Mouse (Mus musculus): Measurements from ENCODE around the gene Aldoart2.
A peak's percentile ranks its signal among the peaks of the same experiment; 100 is the strongest.
"Not testable (repeated sequence)": the region's sequence is repeated elsewhere in the genome, so short reads cannot be mapped to it uniquely, and the experiment has no call there.

Aldoart2 gene

DNA sequence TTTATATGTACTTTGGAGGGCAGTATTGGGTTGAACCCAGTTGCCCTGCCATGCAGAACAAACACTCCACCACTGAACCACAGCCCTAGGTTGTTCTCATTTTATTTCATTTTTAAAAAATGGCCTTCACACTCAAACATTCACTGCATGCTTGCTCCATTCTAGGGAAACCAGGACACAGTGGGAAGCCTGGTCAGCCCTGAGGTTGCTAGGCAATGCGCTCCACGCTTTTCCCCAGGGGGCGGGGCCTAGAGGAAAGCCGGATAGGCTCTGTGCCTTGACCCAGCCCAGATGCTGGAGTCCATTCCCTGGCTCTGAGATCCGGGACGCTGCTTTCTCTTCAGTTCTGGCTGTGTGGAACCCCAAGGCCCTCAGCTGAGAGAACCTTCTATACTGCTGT is 8.8 kb downstream of the Aldoart2 start:
- peak; percentile 38 for DNase-seq (ENCODE audit: low read depth)

DNA sequence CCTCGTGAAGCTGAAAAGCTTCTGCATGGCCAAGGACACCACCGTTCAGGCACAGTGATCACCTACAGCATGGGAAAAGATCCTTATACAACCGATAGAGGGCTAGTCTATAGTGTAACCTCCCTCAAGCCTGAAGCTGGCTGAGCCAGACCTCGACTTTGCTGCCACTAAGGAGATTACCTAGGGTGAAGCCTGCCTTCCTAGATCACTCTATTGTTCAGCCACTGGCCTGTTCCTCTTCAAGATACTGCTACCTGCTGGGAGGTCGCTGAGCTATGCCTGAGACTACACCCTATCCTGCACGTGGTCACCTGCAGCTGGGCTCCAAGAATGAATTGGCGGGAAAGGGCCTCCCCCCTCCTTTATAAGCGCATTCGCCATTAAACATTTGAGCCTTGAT is 21.9 kb downstream of the Aldoart2 start:
- not testable (repeated sequence) for DNase-seq (ENCODE audit: low read depth)

DNA sequence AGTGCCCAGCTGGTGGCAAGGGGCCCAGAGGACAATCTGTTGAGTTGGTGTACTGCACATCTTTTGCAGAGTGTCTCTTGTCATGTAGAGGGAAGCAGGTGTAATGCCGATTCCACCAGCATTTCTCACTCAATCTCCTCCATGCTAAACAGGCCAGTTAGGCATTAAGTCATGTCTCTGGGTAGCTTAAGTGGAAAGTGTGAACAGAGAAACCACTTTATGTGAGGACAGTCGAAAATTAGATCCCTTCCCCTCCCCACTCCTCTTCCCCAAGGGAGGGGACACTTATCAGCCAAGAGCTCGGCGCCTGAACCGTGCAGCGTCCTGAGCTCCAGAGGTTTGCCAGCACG is 33.5 kb downstream of the Aldoart2 start:
- no peak for DNase-seq (ENCODE audit: low read depth)

DNA sequence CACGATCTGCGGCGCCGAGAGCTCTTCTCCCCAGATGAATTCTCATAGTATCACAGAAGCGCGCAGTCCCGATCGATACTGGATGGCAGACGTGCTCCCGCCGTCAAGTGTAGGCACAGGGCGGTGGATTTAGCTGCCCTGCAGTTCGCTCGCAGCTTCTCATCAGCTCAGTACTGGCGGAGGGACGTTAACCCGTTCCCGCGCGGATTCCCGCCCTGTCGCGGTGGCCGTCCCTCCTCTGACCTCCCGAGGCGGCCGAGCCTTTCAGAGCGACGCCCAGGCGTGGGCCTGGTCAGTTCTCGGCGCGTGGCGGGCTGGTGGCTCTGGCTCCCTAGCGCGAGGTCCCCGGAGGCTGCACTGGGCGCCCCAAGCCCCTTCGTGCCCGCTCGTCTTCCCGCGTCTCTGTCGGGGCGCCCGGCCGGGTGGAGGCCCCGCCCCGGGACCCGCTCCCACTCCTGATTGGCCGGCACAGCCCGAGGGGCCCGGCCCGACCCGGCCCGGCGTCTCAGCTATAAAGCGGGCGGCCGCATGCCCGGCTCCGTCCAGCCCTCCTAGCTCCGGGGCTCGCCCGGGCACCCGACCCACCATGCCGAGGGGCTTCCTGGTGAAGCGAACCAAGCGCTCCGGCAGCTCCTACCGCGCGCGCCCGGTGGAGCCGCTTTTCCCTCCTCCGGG is 34.0 kb downstream of the Aldoart2 start, which contains the start of gene Insm2:
Insm2 (plus strand) TSS at position 541 of the 675 bp plus-strand sequence.
- no peak for DNase-seq (ENCODE audit: low read depth)

DNA sequence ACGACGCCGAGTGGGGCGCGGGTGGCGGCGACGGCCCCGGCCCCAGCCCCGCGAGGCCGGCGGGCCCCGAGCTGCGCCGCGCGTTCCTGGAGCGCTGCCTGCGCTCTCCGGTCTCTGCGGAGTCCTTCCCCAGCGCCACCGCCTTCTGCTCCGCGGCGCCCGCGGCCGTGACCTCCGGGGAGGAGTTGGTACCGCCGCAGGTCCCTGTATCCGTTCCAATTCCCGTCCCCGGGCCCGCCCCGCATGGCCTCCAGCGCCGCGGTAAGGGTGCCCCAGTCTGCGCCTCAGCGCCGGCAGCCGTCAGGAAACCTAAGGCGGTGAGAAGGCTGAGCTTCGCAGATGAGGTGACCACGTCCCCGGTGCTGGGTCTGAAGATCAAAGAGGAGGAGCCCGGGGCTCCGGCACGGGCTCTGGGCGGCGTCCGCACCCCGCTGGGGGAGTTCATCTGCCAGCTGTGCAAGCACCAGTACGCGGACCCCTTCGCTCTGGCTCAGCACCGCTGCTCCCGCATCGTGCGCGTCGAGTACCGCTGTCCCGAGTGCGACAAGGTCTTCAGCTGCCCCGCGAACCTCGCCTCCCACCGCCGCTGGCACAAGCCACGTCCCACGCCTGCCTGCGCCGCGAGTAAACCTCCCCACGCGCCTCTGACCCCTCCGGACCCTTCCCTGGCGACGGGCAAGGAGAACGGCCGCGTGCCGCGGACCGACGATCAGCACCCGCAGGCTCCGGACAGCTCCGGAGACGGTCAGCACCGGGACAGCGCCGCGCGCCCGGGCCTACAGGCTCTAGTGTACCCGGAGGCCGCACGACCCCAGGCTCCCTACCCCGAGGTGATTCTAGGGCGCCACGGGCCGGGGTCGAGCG is 34.8 kb downstream of the Aldoart2 start:
- peak; percentile 29 for DNase-seq (ENCODE audit: low read depth)

DNA sequence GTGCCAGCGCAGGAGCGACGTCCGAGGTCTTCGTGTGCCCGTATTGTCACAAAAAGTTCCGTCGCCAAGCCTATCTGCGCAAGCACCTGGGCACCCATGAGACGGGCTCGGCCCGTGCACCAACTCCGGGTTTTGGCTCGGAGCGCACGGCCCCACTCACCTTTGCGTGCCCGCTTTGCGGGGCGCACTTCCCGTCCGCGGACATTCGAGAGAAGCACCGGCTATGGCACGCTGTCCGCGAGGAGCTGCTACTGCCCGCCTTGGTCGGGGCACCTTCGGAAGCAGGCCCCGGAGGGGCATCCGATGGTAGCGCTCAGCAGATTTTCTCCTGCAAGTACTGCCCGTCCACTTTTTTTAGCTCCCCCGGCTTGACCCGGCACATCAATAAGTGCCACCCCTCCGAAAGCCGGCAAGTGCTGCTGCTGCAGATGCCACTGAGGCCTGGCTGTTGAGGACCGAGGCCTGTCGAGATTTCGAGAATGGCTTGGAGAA is 35.5 kb downstream of the Aldoart2 start:
- DNase-seq (ENCODE audit: low read depth) = no peak

DNA sequence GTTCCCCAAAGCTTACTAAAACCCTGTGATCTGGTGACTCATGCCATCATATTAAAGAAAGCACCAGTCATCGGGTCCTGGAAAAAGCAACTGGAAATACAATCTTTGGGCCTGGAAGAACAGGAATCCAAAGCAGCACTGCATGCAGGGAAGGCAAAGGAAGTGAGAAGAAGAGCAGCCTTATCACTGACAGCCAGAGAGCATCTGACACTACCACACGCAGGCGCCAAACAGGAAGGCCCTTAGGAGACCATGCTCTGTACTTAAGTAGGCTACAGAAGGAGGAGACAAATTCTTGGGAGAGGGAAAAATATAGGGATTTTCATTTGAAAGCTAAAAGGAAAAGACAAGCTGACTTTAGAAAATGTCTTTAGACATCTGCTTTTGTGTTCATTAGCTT is 39.4 kb downstream of the Aldoart2 start:
- DNase-seq (ENCODE audit: low read depth) = peak; percentile 24

DNA sequence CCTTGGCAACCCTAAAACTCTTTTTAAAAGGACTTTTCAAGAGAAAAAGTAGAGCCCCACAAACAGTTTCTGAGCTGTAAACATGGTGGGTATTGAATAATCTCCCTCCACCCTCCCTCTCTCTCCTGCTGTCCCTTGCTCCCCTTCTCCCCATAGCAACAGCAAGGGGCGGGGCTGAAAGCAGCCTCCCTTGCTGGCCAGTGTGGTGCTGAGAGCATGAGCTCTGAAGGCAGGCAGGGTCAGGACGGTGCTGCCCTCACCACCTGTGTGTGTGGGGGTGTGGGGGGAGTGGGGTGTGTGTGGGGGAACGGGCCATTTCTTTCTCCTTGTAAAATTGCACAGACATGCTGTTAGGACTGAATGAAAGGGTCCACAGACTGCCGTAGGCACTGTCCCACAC is 42.9 kb downstream of the Aldoart2 start:
- DNase-seq (ENCODE audit: low read depth) = no peak

DNA sequence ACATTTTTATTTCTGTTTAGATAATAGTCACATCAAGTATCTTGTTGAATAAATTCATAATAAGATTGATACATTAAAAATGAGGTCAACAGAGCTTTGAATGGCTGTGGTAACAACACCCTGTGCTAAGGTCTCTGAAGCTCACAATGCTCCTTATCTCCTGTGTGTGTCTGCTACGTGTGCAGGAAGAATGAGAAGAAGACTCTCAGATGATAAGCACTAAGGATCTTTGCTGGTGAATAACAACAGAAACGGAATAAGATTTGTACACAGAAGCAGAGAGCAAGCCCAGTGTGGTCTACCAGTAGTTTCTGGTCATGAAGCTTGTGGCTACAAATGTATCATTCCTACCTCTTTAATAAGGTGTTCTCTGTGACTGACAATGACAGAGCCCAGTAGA is 45.8 kb downstream of the Aldoart2 start:
- no peak for DNase-seq (ENCODE audit: low read depth)

Measured in NIH3T3 (cell line).